Mouse (Mus musculus) left cerebral cortex, adult 6 months (tissue): ENCODE data around the gene Senp2. TPM values are rescaled to one million over a fixed set of nuclear protein-coding genes. Genes with fewer than 3 reads are reported as not detected.

Source experiments
- long read RNA-seq, 2 experiments: library from polyadenylated mRNA; unstranded; transcript quantifications; one replicate each; pipeline ENCODE4 v2.0.0; 2019 to 2020
- polyA plus RNA-seq: library from polyadenylated mRNA; unstranded; fragments of <200 nt; fragmentation: Nextera tagmentation; gene quantifications from 2 replicates; pipeline ENCODE4 v1.2.3, GENCODE M21; 2021

Gene Senp2
- 16.4 and 36.4 TPM in 2 replicates for polyA plus RNA-seq
- long read RNA-seq, experiment 1, full-length matches to known transcripts: 119 of 173 reads
- long read RNA-seq, experiment 1, partial matches to known transcripts: 29 of 173 reads
- long read RNA-seq, experiment 1, other reads (novel, unspliced or antisense): 25 of 173 reads
- long read RNA-seq, experiment 2, full-length matches to known transcripts: 8 of 36 reads
- long read RNA-seq, experiment 2, partial matches to known transcripts: 20 of 36 reads
- long read RNA-seq, experiment 2, other reads (novel, unspliced or antisense): 8 of 36 reads

DNA sequence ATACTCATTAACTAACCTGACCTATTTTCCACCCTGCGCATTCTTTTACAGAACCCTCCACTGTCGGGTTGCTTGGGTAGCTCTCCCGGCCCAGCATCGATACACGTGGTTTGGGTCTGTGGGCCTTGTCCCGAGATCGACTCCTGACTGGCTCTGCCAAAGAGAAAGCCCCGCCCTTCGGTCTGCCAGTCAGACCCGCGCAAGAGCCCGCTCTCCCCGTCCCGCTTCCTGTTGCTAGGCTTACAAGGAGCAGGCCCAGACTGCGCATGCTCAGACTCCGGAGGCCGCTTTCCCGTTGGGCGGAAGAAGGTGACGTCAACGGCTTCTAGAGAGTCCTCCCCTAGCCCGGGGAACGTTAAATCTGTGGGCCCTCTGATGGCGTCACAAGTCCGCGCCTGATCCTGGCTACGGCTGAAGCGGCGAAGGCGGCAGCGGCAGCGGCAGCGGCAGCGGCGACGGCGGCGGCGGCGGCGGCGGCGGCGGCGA, at the start of gene Senp2:
Senp2 (plus strand) TSS at position 386 of the 486 bp plus-strand sequence.

GRCm38 (mm10) chr16:21995304-21995703, 14.0 kb upstream of the Senp2 start, which contains the start of gene Liph:
Gene Liph (minus strand): TSS chr16:21995663.

Other genes with a start within 250 kb of the Senp2 start
- 1.0 and 1.6 TPM in 2 replicates for gene Ehhadh, start 221.7 kb upstream of the Senp2 start, polyA plus RNA-seq
- 2.4 and 2.8 TPM in 2 replicates for gene Map3k13, start 215.1 kb upstream of the Senp2 start, polyA plus RNA-seq
- gene Tmem41a, start 61.9 kb upstream of the Senp2 start, polyA plus RNA-seq: 19.8 and 25.1 TPM in 2 replicates
- 0.33 and 0.64 TPM in 2 replicates for gene Liph, start 13.8 kb upstream of the Senp2 start, polyA plus RNA-seq
- gene Igf2bp2, start 153.8 kb downstream of the Senp2 start, polyA plus RNA-seq: 0.48 and 0.65 TPM in 2 replicates